Mouse (Mus musculus) neural tube, embryonic 10.5 days (tissue): Measurements from ENCODE around the gene Kidins220.

ENCODE experiments used
- DNase-seq: peaks from one replicate; pipeline ENCODE4 v3.0.0-alpha.2; 2017; ENCODE audit warnings: low spot score; ENCODE audit errors: extremely low spot score

Gene Kidins220

DNA sequence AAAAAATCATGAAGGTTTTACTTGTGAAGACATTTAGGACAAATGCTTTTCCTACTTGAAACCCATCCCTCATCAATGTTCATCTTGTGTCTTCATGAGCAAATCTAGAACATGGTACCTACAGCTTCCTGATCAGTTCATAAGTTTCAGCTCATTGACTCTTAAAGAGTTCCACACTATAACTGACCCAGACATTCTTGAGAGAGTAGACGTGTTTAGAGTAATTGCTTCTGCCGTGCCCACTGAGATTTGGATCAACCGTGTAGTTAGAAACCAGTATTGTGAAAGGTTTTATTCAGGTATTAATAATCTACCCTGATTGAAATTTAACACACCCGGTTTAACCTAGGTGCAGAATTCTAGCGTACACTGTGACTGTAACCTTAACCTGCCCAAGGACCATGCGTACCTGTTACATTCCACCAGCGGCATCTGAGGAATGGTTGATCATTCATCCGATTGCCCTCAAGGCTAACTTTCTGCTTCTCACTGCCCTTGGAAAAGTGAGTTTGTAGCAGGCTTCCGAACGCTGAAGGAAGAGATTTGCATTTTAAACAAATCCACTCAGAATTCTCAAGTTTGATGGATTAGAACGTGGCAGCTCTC, 12.3 kb upstream of the Kidins220 start:
- no peak for DNase-seq

DNA sequence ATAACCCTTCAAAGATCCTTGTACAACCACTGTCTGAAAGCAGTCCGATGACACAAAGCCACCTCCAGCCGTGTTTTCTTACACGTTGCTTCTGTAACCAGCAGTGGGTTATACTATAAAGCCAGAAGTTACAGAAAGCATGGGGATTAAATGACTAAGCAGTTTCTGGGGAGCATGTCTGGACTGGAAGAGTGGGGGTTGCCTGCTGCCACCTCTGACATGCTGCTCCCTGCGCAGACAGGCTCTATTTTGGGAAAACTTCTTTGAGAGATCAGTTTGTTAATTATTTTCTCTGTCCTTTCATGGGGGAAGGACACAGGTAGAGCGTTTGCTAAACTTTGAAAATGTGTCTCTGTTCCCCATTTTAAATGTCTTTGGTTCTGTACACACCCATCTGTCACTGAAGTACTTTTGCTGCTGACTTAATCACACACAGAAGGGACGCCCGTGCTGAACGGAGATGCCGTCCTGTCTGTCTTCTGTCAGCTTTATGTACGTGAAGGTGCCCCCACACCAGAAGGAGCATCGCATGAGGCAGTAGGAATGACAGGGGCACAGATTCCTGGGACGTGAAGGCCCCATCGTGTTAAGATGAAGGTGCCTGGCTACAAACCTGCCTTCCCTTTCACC, 11.2 kb upstream of the Kidins220 start:
- no peak for DNase-seq

GRCm38 (mm10) chr12:24965406-24965805, 9.3 kb upstream of the Kidins220 start:
- no peak for DNase-seq

- no peak for DNase-seq
Observed at GRCm38 (mm10) chr12:24966046-24966445, 8.7 kb upstream of the Kidins220 start.

GRCm38 (mm10) chr12:24971490-24972200, 3.1 kb upstream of the Kidins220 start:
- DNase-seq, result no peak

DNA sequence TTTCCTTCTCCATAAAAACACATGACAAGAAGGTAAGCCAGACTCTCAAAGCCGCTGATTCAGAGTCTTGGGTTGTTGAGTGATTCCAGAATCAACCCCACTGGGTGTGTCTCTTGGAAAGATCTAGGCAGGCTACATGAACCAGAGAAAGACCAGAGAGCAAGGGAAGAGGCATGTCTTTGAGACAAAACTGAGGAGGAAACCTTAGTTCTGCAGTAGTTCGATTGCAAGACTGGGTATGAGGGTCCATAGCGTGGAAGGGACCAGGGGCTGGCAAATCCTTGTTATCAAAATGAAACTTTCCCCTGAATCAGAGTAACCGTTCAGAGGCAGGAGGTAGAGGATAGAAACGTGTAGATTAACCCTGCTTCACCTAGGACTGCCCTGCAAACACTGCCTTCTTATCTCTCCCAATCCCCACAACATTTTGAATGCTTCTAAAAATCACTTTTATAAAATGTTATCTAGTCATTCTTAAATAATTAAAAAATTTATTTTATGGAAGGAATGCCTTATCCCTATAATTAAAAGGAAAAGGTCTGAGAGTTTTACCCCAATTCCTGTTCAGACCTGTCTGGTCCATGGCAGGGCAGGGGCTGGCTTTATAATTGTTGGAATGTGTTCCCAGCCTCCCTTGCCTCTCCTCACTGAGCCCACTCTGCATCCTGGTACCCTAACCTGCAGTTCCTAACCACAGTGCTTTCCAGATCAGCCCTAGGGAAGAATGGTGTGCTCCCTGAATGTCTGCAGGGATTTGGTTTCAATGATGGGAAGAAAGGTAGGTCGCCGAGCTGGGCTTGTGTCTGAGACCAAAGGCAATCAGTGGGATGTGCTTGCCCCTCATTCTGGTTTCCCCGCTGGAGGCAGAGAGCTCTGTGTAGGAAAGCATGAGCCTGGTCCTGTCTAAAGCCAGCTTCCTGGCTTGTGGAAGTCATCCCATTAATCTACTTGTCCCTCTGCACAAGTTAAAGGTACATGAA, 2.1 kb upstream of the Kidins220 start:
- DNase-seq, result no peak

DNA sequence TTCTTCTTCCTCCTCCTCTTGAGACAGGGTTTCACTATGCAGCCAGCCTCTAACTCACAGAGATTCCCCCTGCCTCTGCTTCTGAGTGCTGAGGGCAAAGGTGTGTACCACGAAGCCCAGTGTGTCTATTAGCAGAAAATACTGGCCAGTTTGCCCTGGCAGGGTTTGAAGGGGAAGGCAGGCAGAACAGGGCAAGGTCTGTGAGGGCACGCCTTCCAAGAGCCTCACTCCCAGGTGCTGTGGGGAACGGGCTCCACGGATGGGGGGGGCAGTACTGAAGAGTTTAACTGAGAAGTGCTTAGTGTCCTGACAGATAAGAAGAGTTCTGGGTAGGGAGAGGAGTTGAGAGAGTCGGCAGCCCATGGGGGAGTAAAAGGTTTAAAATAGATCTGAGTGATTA, 1.1 kb upstream of the Kidins220 start:
- DNase-seq, result no peak

GRCm38 (mm10) chr12:24975115-24975733, 499 bp downstream of the Kidins220 start:
- DNase-seq, result peak; percentile 74

DNA sequence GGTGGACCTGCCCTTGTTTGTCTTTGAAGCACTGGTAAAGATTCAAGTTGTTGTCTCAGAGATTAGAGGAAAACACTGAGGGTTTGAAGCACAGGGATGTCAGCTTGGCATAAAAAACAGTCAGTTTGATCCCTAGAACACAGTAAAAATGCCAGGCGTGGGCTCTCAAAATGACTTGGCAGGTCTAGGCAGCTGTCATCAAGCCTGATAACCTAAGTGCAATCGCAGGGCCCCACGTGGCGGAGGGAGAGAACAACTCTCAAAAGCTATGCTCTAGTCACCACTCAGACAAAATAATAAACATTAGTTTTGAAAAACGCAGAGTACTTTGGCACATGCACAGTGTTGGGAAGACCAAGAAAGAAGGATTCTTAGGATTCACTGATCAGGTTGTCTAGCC, 10.5 kb downstream of the Kidins220 start:
- no peak for DNase-seq

DNA sequence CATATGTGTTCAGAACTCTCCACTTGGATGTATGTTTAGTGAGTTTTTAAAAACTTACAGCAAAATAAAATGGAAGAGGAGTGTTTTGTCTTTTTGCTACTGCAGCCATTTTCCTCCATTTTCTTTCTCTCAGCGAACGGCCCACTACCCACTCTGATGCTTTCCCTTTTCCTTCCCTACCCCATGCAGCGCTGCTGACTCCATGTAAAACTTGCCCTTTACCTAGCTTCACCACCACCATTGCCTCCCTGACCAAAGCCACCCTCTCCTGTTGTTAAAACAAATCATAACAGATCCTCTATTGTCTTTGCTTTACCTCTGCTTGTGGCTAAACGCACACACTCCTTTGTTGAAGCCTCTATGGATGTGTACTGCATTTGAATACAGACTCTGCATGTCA, 20.6 kb downstream of the Kidins220 start:
- DNase-seq, result no peak

GRCm38 (mm10) chr12:25005350-25005749, 30.6 kb downstream of the Kidins220 start:
- no peak for DNase-seq

GRCm38 (mm10) chr12:25009957-25010356, 35.2 kb downstream of the Kidins220 start:
- no peak for DNase-seq

GRCm38 (mm10) chr12:25010416-25010815, 35.7 kb downstream of the Kidins220 start:
- DNase-seq, result no peak

DNA sequence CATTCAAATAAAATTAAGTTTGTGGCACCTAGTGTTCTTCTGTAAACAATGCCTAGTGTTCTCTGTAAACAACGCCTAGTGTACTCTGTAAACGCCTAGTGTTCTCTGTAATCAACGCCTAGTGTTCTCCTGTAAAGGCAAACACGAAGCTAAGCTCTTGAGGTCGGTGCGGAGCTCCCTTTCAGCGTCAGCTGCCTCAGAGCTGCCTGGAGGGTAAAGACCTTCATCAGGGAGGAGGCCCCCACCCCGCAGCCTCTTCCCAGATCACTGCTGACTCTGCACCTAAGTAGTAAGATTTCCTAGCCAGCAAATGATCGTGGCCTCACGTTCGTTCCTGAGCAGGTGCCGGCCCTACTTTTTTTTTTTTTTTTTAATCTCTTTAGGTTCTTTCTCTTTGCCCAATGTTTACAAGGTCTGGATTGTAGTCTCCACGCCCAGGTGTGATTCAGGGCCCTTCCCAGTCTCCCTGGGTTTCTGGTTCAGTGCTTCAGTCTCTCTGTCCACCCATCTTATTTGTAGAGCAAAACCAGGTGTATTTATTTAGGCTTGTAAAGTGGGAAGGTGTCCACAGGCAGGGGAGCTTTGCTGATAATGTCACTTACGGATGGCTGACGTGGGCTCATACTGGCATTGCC, 37.1 kb downstream of the Kidins220 start:
- no peak for DNase-seq

- DNase-seq, result no peak
Observed at GRCm38 (mm10) chr12:25012555-25013540, 38.1 kb downstream of the Kidins220 start.

- no peak for DNase-seq
Observed at GRCm38 (mm10) chr12:25014307-25014927, 39.7 kb downstream of the Kidins220 start.

DNA sequence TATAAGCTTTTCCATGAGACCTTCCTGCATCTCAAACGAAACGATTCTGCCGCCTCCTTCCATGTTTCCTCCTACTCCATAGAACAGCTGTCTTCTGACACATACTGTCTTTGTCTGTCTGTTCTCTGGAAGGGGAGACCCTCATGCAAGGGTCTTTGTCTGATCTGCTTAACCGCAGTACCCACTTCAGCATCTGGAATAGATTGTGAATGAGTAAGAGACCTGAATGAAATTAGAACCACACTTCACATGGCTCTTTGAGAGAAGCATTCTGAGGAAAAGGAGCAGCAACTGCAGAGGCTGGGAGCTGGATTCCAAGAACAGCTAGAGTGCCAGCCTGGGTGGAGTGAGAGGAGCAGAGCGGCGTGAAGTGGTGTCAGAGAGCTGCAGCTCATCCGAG, 40.2 kb downstream of the Kidins220 start:
- no peak for DNase-seq

- no peak for DNase-seq
Observed at GRCm38 (mm10) chr12:25016995-25017394, 42.3 kb downstream of the Kidins220 start.

- DNase-seq, result no peak
Observed at GRCm38 (mm10) chr12:25021057-25021456, 46.3 kb downstream of the Kidins220 start.
